Mouse (Mus musculus) right cerebral cortex, adult 2 months (tissue): Measurements from ENCODE around the gene Fryl.

Source experiments
- DNase-seq, 2 experiments: peaks; one replicate each; pipeline ENCODE4 v3.0.0; 2021 to 2022; ENCODE audit warnings: low spot score in 2 of 2

The Fryl gene

GRCm38 (mm10) chr5:73257096-73257495 is 677 bp upstream of the Fryl start:
- no peak for DNase-seq

- peak; percentile 31 to 60 for DNase-seq
Observed at GRCm38 (mm10) chr5:73255321-73256251, 833 bp downstream of the Fryl start.

DNA sequence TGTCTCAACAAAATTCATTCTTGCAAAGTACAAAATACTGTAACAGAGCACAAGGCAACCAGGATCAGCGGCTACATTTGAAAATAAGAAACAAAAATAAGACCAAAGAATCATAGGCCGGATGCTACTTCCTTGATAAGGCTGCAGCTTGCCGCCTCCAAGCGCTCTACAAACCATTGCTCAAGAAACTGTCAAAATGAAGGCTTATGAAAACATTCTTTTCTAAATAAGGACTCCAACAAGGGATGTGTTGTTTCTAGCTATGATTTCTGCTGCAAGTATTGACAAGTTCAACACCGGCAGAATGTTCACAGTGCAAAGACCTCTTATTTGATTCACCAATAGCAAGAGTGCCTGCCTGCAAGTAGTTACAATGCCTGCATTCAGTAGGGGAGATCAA is 1.8 kb downstream of the Fryl start:
- no peak for DNase-seq

DNA sequence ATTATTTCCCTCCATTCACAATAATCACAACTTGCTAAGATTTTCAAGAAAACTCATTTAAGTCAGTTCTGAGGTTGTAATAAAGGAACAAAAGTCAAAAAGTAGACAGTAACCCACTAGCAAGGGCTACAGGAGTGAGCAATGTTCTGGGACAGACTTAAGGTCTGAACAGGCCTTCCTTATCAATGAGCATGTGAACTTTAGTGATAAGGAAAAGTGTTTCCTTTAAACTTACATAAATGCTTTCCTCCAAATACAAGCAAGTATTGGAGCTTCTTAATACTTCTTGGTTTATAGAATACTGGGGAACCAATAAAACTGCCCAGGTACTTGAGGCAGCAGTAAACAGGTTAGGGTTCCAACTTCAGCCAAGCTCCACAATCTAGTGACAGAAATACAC is 3.7 kb downstream of the Fryl start:
- DNase-seq = no peak

- no peak for DNase-seq
Observed at GRCm38 (mm10) chr5:73249341-73249740, 7.1 kb downstream of the Fryl start.

- DNase-seq = no peak
Observed at GRCm38 (mm10) chr5:73248211-73248610, 8.2 kb downstream of the Fryl start.

DNA sequence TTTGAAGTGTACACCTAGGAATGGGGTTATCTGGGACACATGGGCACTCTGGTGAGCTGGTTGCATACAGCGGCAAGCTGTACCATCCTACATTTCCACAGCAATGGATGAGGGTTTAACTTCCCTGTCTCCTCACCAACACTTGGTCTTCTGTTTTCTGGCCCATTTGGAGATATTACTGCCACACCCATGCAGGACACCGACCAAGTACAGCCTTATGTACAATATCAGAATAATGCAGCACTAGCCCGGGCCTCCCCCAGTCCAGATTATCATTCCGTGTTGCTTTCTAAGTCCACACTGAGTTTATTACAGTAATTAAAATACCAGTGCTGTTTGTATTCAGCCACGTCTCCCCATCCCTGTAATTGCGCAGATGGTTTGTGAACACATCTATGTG is 10.0 kb downstream of the Fryl start:
- no peak for DNase-seq

- DNase-seq = no peak
Observed at GRCm38 (mm10) chr5:73244403-73244802, 12.0 kb downstream of the Fryl start.

DNA sequence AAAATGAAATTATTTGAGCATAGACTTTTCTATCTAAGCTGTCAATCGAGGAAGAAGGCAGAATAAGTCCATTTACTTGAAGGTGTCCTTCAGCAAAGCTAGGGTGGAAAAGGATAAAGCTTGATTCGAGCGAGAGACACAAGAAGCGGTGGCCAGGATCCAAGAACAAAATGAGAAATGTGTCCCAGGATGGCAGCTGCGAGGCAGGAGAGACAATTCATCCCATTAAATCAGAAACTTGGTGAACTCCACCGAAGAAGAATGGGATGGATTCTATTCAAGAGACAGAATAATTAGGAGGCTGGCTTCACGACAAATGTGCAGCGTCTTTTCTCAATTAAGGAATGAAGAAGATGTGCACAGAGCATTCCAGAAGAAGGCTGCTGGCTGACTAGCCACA is 14.5 kb downstream of the Fryl start:
- no peak for DNase-seq

- DNase-seq = no peak
Observed at GRCm38 (mm10) chr5:73241332-73241731, 15.1 kb downstream of the Fryl start.

DNA sequence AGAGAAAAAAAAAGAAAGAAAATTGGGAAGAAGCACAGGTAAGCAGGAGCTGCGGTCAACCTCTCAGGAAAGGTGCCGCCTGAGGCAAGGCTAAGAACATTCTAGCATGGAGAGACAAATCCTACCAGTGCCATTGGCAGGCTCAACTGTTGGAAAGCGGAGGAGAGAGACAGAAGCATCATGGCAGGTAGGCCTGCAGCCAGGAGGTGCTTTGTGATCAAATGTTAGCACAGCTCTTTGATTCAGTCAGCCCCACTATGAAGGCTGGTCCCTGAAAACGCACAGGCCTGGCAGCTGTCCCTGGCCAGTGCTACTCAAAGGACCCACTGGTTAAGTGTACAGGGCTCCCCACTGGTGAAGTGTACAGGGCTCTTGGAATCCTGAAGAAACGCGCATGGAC is 16.0 kb downstream of the Fryl start:
- DNase-seq = no peak

- DNase-seq = no peak
Observed at GRCm38 (mm10) chr5:73236894-73237334, 19.5 kb downstream of the Fryl start.

- DNase-seq = no peak
Observed at GRCm38 (mm10) chr5:73235201-73235600, 21.2 kb downstream of the Fryl start.

GRCm38 (mm10) chr5:73233018-73233881 is 23.2 kb downstream of the Fryl start:
- DNase-seq = no peak

GRCm38 (mm10) chr5:73232267-73232666 is 24.2 kb downstream of the Fryl start:
- DNase-seq = no peak

- DNase-seq = no peak
Observed at GRCm38 (mm10) chr5:73231835-73232234, 24.6 kb downstream of the Fryl start.

DNA sequence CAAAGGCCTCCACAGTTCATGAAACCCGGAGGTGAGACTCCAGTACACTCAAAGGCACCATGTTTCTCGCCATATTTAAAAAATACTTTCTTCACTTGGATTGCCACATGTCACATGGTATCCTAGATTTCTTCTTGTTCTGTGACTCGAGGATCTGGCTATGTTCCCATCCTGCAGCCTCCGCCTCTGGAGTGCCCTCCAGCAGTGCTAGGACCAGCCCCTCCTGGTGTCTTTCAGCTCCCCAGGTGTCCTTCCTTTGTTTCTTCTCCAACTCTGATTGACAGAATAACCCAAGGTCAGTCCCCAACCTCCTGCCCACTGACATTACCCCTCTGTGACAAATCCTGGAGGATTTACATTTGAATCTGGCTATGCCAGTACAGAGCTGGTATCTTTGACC is 26.2 kb downstream of the Fryl start:
- DNase-seq = no peak

DNA sequence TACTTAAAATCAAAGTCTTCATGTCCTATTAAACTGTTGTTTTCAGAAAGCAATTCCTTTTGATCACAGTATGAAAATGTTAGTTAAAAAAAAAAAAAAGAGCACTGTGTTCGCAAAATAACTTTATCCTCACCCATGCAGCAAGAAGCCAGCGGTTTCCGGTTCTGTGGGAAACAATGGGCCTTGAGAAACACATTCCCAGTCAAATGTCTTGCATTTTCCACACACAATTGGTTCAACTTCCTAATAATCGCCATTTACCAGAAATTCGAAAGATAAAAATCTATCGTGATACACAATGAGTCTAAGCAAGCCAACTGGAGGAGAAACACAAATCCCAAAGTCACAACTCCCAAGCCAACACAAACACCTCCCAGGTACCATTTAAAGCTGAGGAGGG is 27.0 kb downstream of the Fryl start:
- no peak for DNase-seq

DNA sequence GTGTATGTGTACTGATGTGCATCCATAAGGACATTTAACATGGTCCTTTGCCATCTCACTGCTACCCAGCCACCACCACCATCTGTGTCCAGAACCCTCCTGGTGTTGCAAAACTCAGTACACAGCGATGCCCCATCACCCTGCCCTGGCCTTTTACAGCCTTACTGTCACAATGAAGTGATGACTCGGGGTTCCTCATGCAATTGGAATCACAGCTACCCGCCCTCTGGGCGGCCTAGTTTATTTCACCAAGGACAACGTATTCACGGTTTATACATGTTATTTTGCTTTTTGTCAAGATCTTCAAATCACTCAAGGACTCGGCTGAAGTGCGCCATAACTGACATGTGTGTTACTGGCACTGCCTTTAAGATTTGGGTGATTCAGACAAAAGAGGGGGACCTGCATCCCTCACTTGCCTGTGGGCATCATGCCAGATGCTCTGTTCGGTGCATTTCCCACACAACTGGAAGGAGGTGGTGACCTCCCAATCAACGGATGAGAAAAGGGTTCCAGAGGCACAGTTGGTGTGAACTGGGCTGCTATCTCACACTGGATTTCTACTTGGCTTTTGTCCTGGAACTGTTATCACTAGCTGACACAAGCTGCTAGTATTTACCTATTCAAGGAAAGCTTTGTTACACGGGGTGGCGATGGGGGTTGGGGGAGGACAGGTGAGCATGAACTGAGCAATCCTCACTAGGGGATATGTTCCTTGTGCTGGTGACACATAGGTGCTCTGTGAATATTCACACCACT is 27.9 kb downstream of the Fryl start:
- no peak for DNase-seq

GRCm38 (mm10) chr5:73227518-73228101 is 28.8 kb downstream of the Fryl start:
- peak in 1 of 2 experiments; percentile 19 for DNase-seq

DNA sequence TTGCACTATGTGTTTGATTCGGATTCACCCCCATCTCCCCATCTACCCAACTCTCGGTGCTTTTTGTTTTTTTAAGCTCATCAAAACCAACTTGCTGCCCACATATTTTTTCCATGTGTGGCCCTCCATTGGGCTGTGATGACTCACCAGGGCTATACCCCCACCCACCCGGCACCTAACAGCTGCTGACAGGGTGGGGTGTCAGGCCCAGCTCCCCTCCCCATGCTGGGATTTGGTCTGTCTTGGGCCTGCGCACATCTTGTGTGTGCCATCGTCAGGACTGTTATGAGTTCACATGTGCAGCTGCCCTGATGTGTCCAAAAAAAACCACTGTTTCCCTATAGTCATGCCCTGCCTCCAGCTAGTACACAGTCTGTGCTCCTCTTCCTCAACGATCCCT is 33.4 kb downstream of the Fryl start:
- DNase-seq = no peak

GRCm38 (mm10) chr5:73222397-73222796 is 34.0 kb downstream of the Fryl start:
- no peak for DNase-seq
